Mouse (Mus musculus): Measurements from ENCODE around the gene Rnf123.

The Rnf123 gene

DNA sequence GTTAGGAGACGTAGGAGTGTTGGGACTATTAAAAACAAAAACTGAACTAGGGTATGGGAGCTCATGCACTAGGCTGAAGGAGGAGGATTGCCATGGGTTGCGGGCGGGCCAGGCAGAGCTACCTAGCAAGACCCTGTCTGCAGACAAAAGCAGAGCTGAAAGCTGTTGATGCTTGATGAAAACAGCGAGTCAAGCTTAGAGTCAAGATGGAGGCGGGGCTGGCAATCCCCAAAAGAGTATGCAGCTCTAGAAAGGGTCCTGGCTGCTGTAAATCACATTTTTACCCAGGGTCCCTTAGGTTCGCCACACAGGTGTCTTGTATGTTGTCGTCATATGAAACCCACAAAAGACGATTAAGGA, 79.6 kb downstream of the Rnf123 start:
- DNase-seq (ENCODE audit: low read depth, low spot score), result peak; percentile 37

DNA sequence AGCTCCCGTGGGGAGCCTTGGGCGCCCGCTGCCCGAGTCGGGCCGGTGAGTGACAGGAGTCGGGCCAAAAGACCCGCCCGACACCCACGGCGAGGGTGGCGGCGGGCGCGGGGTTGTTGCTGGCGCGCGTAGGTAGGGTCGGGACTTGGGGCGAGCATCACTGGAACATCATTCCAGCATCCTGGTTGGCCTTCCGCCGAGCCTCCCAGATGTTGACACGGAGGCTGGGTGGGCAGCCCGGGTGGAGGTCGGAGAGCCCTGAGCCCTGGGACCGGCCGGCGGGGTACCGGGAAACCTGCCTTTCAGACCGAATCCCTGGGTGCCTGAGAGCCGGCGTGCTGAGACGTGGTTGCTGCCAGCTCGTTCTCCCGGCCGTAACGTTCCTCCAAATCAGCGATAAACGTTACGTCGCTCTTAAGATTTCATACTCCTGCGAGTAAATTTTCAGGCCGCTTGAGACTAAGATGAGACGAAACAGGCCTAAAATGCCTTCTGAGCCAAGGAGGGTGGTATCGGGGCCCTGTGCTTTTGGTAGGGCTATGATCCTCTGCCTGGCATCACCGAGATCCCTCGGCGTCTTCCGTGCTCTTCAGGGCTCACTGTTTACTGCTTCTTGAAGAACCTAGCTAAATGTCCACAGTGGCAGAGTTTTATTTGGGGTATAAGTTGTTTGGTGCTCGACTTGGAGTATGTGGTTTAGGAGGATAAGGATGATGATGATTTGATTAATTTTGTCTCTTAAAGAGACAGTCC, 80.2 kb downstream of the Rnf123 start:
- DNase-seq (ENCODE audit: low read depth, low spot score), result no peak
- no peaks in the 10 kb centered on the region for H3K36me3 ChIP-seq (ENCODE audit: control insufficient read depth, insufficient read depth, low read length, poor library complexity, severe bottlenecking)
- no peaks in the 10 kb centered on the region; the same call in 1 of the 2 replicates for H3K27me3 ChIP-seq (ENCODE audit: control insufficient read depth, insufficient read depth, low read length, poor library complexity, severe bottlenecking)

More for the DNA sequence above, 79.6 kb downstream of the Rnf123 start:
- no peaks in the 10 kb centered on the region for H3K36me3 ChIP-seq (ENCODE audit: control insufficient read depth, insufficient read depth, low read length, poor library complexity, severe bottlenecking)
- H3K27me3 ChIP-seq (ENCODE audit: control insufficient read depth, insufficient read depth, low read length, poor library complexity, severe bottlenecking), result no peaks in the 10 kb centered on the region; the same call in 1 of the 2 replicates

DNA sequence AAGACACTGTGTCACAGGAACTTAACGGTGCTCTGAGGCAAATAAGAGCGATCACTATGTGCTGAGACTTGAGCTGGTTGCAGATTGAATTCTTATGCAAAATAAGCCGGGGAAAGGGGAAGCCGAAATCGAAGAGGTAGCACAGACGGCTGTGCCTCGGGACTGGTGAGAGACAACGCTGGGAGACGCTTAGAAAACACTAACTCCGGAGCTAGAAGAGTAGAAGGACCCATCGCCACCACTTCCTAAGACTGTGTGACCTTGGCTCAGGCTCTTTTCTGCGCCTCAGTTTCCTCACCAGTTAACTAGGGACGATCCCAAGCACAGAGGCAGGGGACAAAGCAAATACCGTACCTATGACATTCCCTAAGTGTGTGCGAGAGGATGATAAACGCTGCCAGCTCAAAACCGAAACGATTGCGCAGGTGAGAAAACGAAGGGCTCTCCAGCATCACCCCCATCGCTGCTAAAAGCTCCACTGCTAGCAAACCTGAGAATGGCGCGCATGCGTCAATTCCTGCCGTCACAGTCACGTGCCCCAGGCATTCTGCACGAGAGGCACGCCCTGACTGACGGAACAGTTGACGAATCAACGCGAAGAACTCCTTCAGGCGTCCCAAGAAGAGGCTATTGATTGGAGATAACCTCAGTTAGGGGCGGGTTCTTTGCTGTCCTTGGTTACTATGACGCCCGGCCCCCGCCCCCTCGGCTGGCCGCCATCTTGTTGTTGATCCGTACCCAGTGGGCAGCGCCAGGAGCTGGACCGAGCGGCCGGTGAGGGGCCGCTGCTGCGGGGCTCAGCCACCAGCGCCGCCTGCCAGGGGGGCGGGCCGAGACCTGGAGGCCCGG, 81.0 kb downstream of the Rnf123 start, which contains the start of gene Ip6k1:
Gene Ip6k1 (plus strand): TSS at position 580 of the 849 bp plus-strand sequence.
- DNase-seq (ENCODE audit: low read depth, low spot score), result peak; percentile 100
- H3K36me3 ChIP-seq (ENCODE audit: control insufficient read depth, insufficient read depth, low read length, poor library complexity, severe bottlenecking), result no peaks in the 10 kb centered on the region
- H3K27me3 ChIP-seq (ENCODE audit: control insufficient read depth, insufficient read depth, low read length, poor library complexity, severe bottlenecking), result no peaks in the 10 kb centered on the region; the same call in 1 of the 2 replicates

Measured in splenic B cell, adult 2 months (primary cell).